Mouse (Mus musculus) heart, embryonic 14.5 days (tissue): ENCODE measurements around the gene 6430548M08Rik. TPM values are rescaled to one million over a fixed set of nuclear protein-coding genes. Genes with fewer than 3 reads are reported as not detected.

ENCODE experiments used
- polyA plus RNA-seq: library from polyadenylated mRNA; unstranded; fragments of >200 nt; fragmentation: Nextera tagmentation; extraction: Ambion mirVana; gene quantifications from 2 replicates; pipeline ENCODE4 v1.2.1, GENCODE M21; 2014

The 6430548M08Rik gene
- polyA plus RNA-seq, 1 experiment from 2014 or later: 9.2 TPM

Other genes with a start within 250 kb of the 6430548M08Rik start
- gene Usp10, start 203.8 kb upstream of the 6430548M08Rik start, polyA plus RNA-seq: 66.9 and 68.0 TPM in 2 replicates
- not detected in 2 replicates for gene Gm20388, start 203.3 kb upstream of the 6430548M08Rik start, polyA plus RNA-seq
- 1.2 and 1.8 TPM in 2 replicates for gene Crispld2, start 121.7 kb upstream of the 6430548M08Rik start, polyA plus RNA-seq
- 29.7 and 32.6 TPM in 2 replicates for gene Zdhhc7, start 12.7 kb upstream of the 6430548M08Rik start, polyA plus RNA-seq
- gene Fam92b, start 63.3 kb downstream of the 6430548M08Rik start, polyA plus RNA-seq: not detected in 2 replicates
- gene Gse1, start 114.3 kb downstream of the 6430548M08Rik start, polyA plus RNA-seq: 12.0 and 12.2 TPM in 2 replicates